Mouse (Mus musculus) forebrain, embryonic 13.5 days (tissue): ENCODE measurements at regions not wholly inside any gene's neighbourhood (a gene's known extent, or its start where the extent isn't known, plus 50 kb on each side); places are given as distances from the start of the nearest gene placed in this dataset.
"Not testable (repeated sequence)": the region's sequence is repeated elsewhere in the genome, so short reads cannot be mapped to it uniquely, and the experiment has no call there.

ENCODE experiments used
- ATAC-seq: fragments of 200-750 bp; cut with Nextera tagmentation; 2 replicates; pipeline ENCODE4 v1.8.0; 2017
- H3K27ac ChIP-seq: fragments of 300-500 bp; sonication (generic); 2 replicates; pipeline ENCODE4 v1.5.1; 2015; ENCODE audit warnings: inconsistent platforms, mild to moderate bottlenecking, moderate library complexity
- H3K27me3 ChIP-seq: fragments of 300-500 bp; sonication (generic); 2 replicates; pipeline ENCODE4 v1.6.1; 2015; ENCODE audit warnings: mild to moderate bottlenecking, inconsistent platforms
- H3K36me3 ChIP-seq: fragments of 300-500 bp; sonication (generic); 2 replicates; pipeline ENCODE4 v1.6.1; 2015; ENCODE audit warnings: mild to moderate bottlenecking, inconsistent platforms; ENCODE audit not compliant: poor library complexity, severe bottlenecking
- H3K4me1 ChIP-seq: fragments of 300-500 bp; sonication (generic); 2 replicates; pipeline ENCODE4 v1.6.1; 2015; ENCODE audit warnings: inconsistent platforms
- H3K4me2 ChIP-seq: fragments of 300-500 bp; sonication (generic); 2 replicates; pipeline ENCODE4 v1.6.1; 2015; ENCODE audit warnings: inconsistent platforms, mild to moderate bottlenecking, moderate library complexity
- H3K4me3 ChIP-seq: fragments of 300-500 bp; sonication (generic); 2 replicates; pipeline ENCODE4 v1.5.1; 2015; ENCODE audit warnings: mild to moderate bottlenecking, inconsistent platforms
- H3K9ac ChIP-seq: fragments of 300-500 bp; sonication (generic); 2 replicates; pipeline ENCODE4 v1.6.1; 2015; ENCODE audit warnings: mild to moderate bottlenecking, inconsistent platforms
- H3K9me3 ChIP-seq: fragments of 300-500 bp; sonication (generic); replicated peaks from 2 replicates; pipeline ENCODE4 v1.6.1; 2016; ENCODE audit warnings: inconsistent platforms
- WGBS: fragments of 180-500 bp; shearing (Covaris S2); methylation state at CpG from one replicate; pipeline ENCODE4 v1.1.7; 2015; 5-methylcytosine and 5-hydroxymethylcytosine counted together

DNA sequence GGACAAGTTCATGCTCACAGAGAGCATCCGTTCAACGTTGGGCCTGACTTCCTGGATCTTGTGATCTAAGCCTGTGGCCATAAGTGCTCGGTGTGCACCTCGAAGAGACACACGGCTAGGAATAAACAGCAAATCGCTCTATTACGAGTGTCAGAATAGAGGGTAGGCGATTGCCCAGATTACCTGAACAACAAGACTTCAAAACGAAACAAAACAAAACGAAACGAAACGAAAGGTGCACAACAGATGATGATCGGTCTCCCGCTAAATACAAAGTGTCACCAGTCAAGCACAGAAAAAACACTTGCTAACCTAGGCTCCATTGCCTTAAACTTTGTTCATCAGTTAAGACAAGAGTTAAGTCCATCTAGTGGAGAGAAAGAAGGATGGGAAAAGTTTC lies 67.4 kb downstream of the Pdia4 start:
- not testable (repeated sequence) for H3K36me3 ChIP-seq, H3K27ac ChIP-seq, H3K4me2 ChIP-seq, ATAC-seq, H3K27me3 ChIP-seq, H3K9ac ChIP-seq, H3K9me3 ChIP-seq, H3K4me1 ChIP-seq, H3K4me3 ChIP-seq
- WGBS, result 80% methylated on average over 9 of the region's 14 CpGs

DNA sequence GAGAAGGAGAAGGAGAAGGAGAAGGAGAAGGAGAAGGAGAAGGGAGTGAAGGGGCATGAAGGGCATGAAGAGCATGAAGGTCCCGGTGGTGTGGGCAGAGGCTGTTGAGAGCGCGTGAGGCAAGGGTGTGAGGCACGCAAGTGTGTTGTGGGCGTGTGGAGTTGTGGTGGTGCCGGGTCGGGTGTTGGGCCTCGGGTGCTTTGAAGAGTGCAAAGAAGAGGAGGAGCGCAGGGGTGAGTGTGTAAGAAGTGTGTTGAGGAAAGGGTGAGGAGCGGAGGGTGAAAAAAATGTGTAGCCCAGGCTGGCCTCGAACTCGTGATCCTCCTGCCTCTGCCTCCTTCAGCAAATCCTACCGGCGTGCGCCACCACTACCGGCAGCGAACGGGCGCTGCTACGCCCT lies 69.4 kb downstream of the Pdia4 start:
- not testable (repeated sequence) for H3K27me3 ChIP-seq, ATAC-seq, H3K4me3 ChIP-seq

DNA sequence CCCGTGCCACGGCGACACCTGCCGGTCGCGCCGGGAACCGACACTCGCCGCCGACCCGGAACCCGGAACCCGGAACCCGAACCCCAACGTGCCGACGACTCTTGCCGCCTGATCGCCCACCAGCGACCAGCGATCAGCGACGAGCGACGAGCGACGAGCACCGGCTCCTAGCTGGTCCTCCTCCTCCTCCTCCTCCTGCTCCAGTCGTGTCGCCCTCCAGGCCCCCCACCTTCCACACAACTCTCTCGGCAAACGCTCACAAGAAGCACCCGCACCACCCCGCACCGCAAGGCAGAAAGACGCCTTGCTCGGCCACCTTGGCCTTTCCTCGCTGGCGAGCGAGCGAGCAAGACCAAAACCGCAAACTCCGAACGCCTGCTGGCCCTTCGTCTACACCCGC lies 73.0 kb downstream of the Pdia4 start:
- ATAC-seq, H3K9ac ChIP-seq, H3K27me3 ChIP-seq, H3K4me1 ChIP-seq, H3K27ac ChIP-seq, H3K36me3 ChIP-seq, H3K9me3 ChIP-seq: not testable (repeated sequence)
- peak overlapping the region; percentile 48 for H3K4me2 ChIP-seq
- H3K4me3 ChIP-seq, result peak overlapping the region; percentile 43
- 17% methylated on average over 18 of the region's 47 CpGs for WGBS

More for the DNA sequence above, 69.4 kb downstream of the Pdia4 start:
- no CpG with 5 or more reads among the region's 20 CpGs for WGBS
- not testable (repeated sequence) for H3K27ac ChIP-seq, H3K9ac ChIP-seq, H3K4me2 ChIP-seq, H3K4me1 ChIP-seq, H3K36me3 ChIP-seq, H3K9me3 ChIP-seq

GRCm38 (mm10) chr6:47739696-47740095 lies 73.5 kb downstream of the Pdia4 start:
- H3K9me3 ChIP-seq, H3K27ac ChIP-seq, H3K4me1 ChIP-seq, H3K27me3 ChIP-seq, ATAC-seq, H3K4me2 ChIP-seq, H3K9ac ChIP-seq, H3K4me3 ChIP-seq, H3K36me3 ChIP-seq: not testable (repeated sequence)
- 13% methylated on average over 16 of the region's 26 CpGs for WGBS

DNA sequence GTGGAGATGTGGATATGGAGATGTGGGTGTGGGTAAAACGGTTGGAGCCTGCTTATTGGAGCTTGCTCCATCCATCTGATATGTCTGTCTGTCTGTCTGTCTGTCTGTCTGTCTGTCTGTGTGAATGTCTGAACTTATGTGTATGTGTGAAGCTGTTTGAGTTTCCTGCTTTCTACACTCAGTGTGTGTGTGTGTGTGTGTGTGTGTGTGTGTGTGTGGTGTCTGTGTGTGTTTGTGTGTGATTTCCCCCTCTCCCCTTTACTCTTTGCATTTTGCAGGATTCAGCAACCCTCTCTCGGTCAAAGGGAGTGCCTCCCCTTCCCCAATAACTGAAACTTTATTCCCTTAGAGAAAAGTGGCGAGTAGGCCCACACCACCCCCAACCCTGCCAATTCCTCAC lies 75.3 kb downstream of the Pdia4 start:
- not testable (repeated sequence) for ATAC-seq, H3K27ac ChIP-seq, H3K36me3 ChIP-seq, H3K4me2 ChIP-seq, H3K9ac ChIP-seq, H3K9me3 ChIP-seq, H3K4me3 ChIP-seq, H3K27me3 ChIP-seq, H3K4me1 ChIP-seq
- no CpG with 5 or more reads among the region's 3 CpGs for whole genome bisulfite sequencing
